Mouse (Mus musculus) c-Kit-positive CD71-positive TER-119-negative erythroid progenitor cells, embryonic 14.5 days (primary cell): Measurements from ENCODE around the gene Tnks1bp1.

ENCODE experiments used
- DNase-seq: peaks from one replicate; pipeline ENCODE4 v3.0.0-alpha.2; 2013; ENCODE audit warnings: low read depth

Gene Tnks1bp1

DNA sequence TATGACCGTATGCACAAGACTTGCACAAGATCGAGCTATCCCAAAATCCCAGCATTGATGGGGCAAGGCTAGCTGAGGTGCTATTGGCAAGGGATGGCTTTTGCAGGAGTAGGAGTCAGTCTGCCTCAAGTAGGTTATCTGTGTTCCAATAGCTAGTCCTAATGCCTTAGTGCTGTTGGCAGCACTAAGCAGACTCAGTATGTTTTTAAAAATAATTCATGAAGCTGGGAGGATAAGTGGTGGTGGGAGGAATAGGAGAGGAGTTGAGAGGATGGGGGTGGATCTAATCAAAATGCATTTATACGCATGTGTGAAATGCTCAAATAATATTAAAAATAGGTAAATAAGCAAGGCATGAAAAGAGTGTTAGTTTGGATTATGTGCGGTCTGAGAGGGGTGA is 43.5 kb downstream of the Tnks1bp1 start:
- no peak for DNase-seq

- no peak for DNase-seq
Observed at GRCm38 (mm10) chr2:85093376-85093775, 45.6 kb downstream of the Tnks1bp1 start.

DNA sequence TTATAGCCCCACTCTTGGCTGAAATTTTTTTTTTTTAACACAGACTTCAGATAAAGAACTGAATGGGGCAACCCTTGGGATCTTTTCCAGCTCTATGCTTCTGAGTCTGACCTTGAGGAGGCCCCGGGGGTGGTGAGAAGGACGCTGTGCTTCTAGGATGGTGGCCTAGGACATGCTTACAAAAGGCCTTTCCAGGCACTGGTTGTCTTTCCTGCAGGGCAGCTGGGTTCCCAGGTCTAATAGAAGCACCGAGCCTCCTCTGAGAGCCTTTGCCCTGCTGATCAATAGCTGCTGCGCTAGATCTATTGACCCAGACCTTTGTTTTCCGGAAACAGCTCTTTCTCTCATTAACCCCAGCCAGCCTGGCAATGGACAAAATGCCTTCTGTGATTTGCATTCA is 48.1 kb downstream of the Tnks1bp1 start:
- no peak for DNase-seq

DNA sequence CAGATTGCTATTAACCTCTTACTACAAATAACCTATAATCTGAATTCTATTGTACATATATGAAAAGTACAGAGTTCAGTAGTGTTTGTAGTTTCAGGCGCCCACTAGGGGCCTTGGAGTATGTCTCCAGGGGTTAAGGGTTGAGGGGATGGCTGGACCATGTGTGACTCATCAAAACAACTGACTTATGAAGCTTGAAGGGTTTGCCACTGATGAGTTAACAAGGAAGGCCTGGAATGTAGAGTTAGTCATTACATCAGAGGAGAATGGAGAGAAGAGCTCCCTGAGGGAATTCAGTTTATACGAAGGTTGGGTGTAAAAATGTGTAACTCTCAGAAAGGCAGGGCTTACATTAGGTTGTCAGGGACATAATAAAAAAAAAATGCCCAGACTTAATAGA is 50.2 kb downstream of the Tnks1bp1 start:
- no peak for DNase-seq

- DNase-seq = no peak
Observed at GRCm38 (mm10) chr2:85098824-85099511, 51.1 kb downstream of the Tnks1bp1 start.

DNA sequence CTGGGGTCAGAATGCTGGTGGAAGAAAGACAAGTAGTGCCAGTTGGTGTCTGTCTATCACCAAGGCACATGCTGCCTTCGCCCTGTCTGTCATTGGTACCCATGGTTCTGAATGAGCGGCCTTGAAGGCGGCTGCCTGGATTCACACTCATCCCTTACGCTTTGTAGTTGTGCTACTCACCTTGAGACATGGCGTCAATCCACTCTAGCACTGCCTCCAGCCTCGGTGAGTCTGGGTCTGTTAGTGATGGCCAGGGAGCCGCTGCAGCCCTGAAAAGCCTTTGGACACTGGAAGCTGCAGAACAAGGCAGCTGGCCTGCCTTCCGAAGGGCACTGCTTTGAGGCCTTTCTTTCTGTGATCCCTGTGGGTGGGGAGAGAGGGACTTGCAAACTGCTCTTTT is 55.4 kb downstream of the Tnks1bp1 start:
- no peak for DNase-seq

DNA sequence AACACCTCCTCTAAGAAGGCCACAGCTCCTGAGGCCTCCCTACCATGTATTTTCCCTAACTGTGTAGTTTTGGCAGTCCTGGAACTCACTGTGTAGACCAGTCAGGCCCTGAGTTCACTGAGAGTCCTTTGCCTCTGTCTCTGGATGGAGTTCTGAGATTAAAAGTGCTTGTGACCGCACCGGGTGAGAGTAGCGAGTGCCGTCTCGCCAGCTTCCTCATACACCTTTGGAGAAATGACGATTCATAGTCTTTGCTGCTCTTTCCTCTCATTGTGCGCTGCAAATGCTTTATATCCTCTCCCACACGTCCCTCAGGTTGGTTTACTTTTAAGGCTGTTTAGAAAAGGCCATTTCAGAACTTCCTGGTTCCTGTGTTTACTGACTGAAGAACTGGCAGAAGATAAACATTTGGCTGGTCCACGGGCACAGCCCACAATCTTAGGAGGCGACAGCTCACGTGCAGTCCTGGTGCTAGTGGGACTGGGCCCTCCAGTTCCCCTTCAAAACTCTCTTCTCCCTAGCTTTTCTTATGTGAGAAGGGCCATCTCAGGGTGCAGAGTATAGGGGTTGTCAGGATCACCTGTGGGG is 57.7 kb downstream of the Tnks1bp1 start:
- no peak for DNase-seq

DNA sequence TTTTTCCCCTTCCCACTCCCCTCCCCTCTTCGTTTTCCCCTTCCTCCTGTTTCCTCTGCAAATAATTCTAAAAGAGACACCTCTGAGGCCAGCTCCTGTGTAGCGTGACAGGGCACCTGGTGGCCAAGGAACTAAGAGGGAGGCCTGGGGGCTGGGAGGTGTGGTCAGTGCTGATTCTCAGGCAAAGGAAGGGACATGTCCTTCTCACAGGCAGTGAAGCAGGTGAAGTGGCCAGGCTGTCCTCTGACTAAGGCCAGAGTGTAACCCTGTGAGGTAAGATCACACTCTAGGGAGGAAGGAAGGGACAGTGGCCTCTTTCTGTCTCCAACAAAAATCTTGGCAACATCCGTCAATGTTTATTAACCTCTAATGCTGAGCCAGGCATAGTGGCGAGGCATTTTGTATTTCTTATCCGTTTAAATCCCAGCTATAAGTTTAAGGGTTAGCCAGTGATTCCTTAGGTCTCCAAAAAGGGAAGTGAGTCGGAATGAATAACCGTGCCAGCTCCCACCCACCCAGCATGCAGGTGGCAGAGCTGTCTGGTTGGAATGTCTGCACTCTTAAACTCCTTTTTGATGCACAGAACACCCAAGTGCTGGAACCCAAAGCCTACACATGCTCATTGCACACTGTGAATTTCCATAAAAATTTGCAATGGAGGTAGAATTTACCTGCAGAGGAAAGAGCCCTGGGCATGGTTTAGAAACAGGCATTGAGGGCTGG is 58.4 kb downstream of the Tnks1bp1 start:
- DNase-seq = no peak

GRCm38 (mm10) chr2:85106941-85107340 is 59.1 kb downstream of the Tnks1bp1 start:
- no peak for DNase-seq

- DNase-seq = no peak
Observed at GRCm38 (mm10) chr2:85110288-85110875, 62.6 kb downstream of the Tnks1bp1 start.
